Mouse (Mus musculus): ENCODE data around the gene Fam178b. TPM values are rescaled to one million over a fixed set of nuclear protein-coding genes. Genes with fewer than 3 reads are reported as not detected.

The Fam178b gene
- polyA plus RNA-seq, 1 experiment from 2014 or later: not detected

GRCm38 (mm10) chr1:36579974-36580383, 103.0 kb downstream of the Fam178b start:
- Histone ChIP-seq H3K36me3 (replicated peaks; ENCODE audit: control insufficient read depth, insufficient read depth, low read depth, low read length) (no peaks in the 10 kb centered on the region), H3K9me3 (replicated peaks; ENCODE audit: control insufficient read depth, low read length) (no peaks in the 10 kb centered on the region), H3K4me2 (ENCODE audit: low read depth, low read length) (peak overlapping the region; percentile 38; the same call in 1 of the 2 replicates), H3K27ac (replicated peaks; ENCODE audit: low read depth, low read length) (peak overlapping the region; percentile 81), H3K27me3 (ENCODE audit: control insufficient read depth, insufficient read depth, low read length) (no peaks in the 10 kb centered on the region), H3K9ac (replicated peaks; ENCODE audit: low read length) (peak overlapping the region; percentile 37), H3K4me1 (ENCODE audit: control insufficient read depth, insufficient read depth, low read length) (peaks cover 14% of the 10 kb centered on the region), H3K4me3 (ENCODE audit: low read depth, low read length) (no peak overlapping the region; the same call in 1 of the 2 replicates)
- no peak for DNase-seq (ENCODE audit: low spot score)
- WGBS: 10% methylated on average over 6 of the region's 6 CpGs
- peak; percentile 36 for ATAC-seq (replicated peaks; ENCODE audit: insufficient number of reproducible peaks, low FRiP score, low TSS enrichment, low read depth)

- Histone ChIP-seq H3K9ac (replicated peaks; ENCODE audit: low read length) (no peak overlapping the region), H3K4me3 (ENCODE audit: low read depth, low read length) (no peak overlapping the region), H3K27ac (replicated peaks; ENCODE audit: low read depth, low read length) (no peak overlapping the region), H3K36me3 (replicated peaks; ENCODE audit: control insufficient read depth, insufficient read depth, low read depth, low read length) (no peaks in the 10 kb centered on the region), H3K27me3 (ENCODE audit: control insufficient read depth, insufficient read depth, low read length) (no peaks in the 10 kb centered on the region), H3K4me1 (ENCODE audit: control insufficient read depth, insufficient read depth, low read length) (peaks cover 14% of the 10 kb centered on the region), H3K9me3 (replicated peaks; ENCODE audit: control insufficient read depth, low read length) (no peaks in the 10 kb centered on the region), H3K4me2 (ENCODE audit: low read depth, low read length) (no peak overlapping the region)
- DNase-seq (ENCODE audit: low spot score) (no peak), ATAC-seq (replicated peaks; ENCODE audit: insufficient number of reproducible peaks, low FRiP score, low TSS enrichment, low read depth) (no peak)
- 57% methylated on average over 6 of the region's 6 CpGs for WGBS
Observed at GRCm38 (mm10) chr1:36576991-36577675, 105.8 kb downstream of the Fam178b start.

GRCm38 (mm10) chr1:36575347-36575746, 107.6 kb downstream of the Fam178b start:
- WGBS: 53% methylated on average over 6 of the region's 6 CpGs
- H3K27ac ChIP-seq (replicated peaks; ENCODE audit: low read depth, low read length): 0 out of 2 replicates have a peak overlapping the region, but pooled peaks have one; percentile 14
- ATAC-seq (replicated peaks; ENCODE audit: insufficient number of reproducible peaks, low FRiP score, low TSS enrichment, low read depth) (no peak), DNase-seq (ENCODE audit: low spot score) (no peak)
- H3K27me3 ChIP-seq (ENCODE audit: control insufficient read depth, insufficient read depth, low read length): no peaks in the 10 kb centered on the region
- H3K4me2 ChIP-seq (ENCODE audit: low read depth, low read length): no peak overlapping the region
- H3K36me3 ChIP-seq (replicated peaks; ENCODE audit: control insufficient read depth, insufficient read depth, low read depth, low read length): no peaks in the 10 kb centered on the region
- H3K4me3 ChIP-seq (ENCODE audit: low read depth, low read length): no peak overlapping the region
- no peaks in the 10 kb centered on the region for H3K9me3 ChIP-seq (replicated peaks; ENCODE audit: control insufficient read depth, low read length)
- peaks cover 6% of the 10 kb centered on the region for H3K4me1 ChIP-seq (ENCODE audit: control insufficient read depth, insufficient read depth, low read length)
- no peak overlapping the region for H3K9ac ChIP-seq (replicated peaks; ENCODE audit: low read length)

DNA sequence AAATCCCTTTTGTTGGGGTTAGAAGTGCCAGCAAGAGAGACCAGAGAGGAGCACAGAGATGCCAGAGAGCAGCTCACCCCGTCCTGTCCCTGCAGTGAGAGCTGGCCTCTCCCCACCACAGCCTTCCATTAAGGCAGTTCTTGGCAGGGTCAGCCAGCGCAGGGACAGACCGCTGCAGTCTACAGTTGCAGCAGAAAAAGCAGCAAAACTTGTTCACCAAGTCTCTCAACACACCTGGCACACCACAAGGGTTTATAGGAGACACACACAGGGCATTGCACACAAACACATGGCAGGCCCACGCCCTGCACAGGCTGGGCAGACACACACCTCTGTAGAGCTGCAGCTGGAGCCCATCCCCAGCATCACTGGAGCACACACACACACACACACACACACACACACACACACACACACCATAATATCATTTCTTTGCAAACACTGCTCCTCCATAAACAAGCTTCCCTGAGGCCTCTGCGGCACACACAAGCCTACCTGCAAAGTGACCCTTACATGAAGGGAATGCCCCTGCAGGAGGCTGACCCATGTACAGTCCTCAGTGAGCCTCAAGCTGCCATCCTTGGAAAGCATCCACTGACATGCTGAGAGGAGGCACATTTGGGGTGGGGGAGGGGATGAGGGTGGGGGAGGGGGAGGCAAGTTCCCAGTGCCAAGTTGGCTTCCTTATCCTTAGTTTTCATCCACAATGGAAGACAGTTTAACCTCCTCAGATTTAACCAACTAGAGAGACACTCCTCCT, 108.6 kb downstream of the Fam178b start:
- Histone ChIP-seq H3K27me3 (ENCODE audit: control insufficient read depth, insufficient read depth, low read length) (no peaks in the 10 kb centered on the region), H3K36me3 (replicated peaks; ENCODE audit: control insufficient read depth, insufficient read depth, low read depth, low read length) (no peaks in the 10 kb centered on the region), H3K27ac (replicated peaks; ENCODE audit: low read depth, low read length) (no peak overlapping the region), H3K4me3 (ENCODE audit: low read depth, low read length) (no peak overlapping the region), H3K9me3 (replicated peaks; ENCODE audit: control insufficient read depth, low read length) (no peaks in the 10 kb centered on the region), H3K4me1 (ENCODE audit: control insufficient read depth, insufficient read depth, low read length) (no peaks in the 10 kb centered on the region), H3K4me2 (ENCODE audit: low read depth, low read length) (no peak overlapping the region), H3K9ac (replicated peaks; ENCODE audit: low read length) (no peak overlapping the region)
- WGBS: 77% methylated on average over 5 of the region's 5 CpGs
- DNase-seq (ENCODE audit: low spot score) (no peak), ATAC-seq (replicated peaks; ENCODE audit: insufficient number of reproducible peaks, low FRiP score, low TSS enrichment, low read depth) (no peak)

- ATAC-seq (replicated peaks; ENCODE audit: insufficient number of reproducible peaks, low FRiP score, low TSS enrichment, low read depth) (no peak), DNase-seq (ENCODE audit: low spot score) (no peak)
- Histone ChIP-seq H3K27me3 (ENCODE audit: control insufficient read depth, insufficient read depth, low read length) (no peaks in the 10 kb centered on the region), H3K27ac (replicated peaks; ENCODE audit: low read depth, low read length) (no peak overlapping the region), H3K36me3 (replicated peaks; ENCODE audit: control insufficient read depth, insufficient read depth, low read depth, low read length) (no peaks in the 10 kb centered on the region), H3K9ac (replicated peaks; ENCODE audit: low read length) (no peak overlapping the region), H3K4me3 (ENCODE audit: low read depth, low read length) (no peak overlapping the region), H3K4me1 (ENCODE audit: control insufficient read depth, insufficient read depth, low read length) (no peaks in the 10 kb centered on the region), H3K4me2 (ENCODE audit: low read depth, low read length) (no peak overlapping the region), H3K9me3 (replicated peaks; ENCODE audit: control insufficient read depth, low read length) (no peaks in the 10 kb centered on the region)
- WGBS: 81% methylated on average over 8 of the region's 8 CpGs
Observed at GRCm38 (mm10) chr1:36573524-36573923, 109.5 kb downstream of the Fam178b start.

DNA sequence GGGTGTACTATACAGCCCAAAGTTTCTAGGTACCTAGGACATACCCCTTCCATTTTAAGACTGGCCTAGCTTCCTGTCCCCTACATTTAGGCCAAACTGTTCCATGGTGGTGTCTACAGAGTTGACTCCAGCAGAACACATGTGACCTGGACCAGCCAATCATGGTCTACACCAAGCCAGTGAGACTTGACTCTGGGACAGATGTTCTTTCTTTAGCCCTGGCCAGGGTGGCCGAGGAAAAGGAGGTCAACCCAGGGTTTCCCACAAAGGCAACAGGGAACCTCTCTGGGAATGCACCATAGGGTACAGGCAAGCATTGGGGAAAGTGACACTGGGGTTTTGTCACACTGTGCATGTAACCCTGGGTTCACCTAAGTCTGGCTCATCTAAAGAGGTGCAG, 110.3 kb downstream of the Fam178b start:
- Histone ChIP-seq H3K9me3 (replicated peaks; ENCODE audit: control insufficient read depth, low read length) (no peaks in the 10 kb centered on the region), H3K27me3 (ENCODE audit: control insufficient read depth, insufficient read depth, low read length) (no peaks in the 10 kb centered on the region), H3K4me3 (ENCODE audit: low read depth, low read length) (no peak overlapping the region), H3K9ac (replicated peaks; ENCODE audit: low read length) (no peak overlapping the region), H3K4me2 (ENCODE audit: low read depth, low read length) (no peak overlapping the region), H3K4me1 (ENCODE audit: control insufficient read depth, insufficient read depth, low read length) (no peaks in the 10 kb centered on the region), H3K27ac (replicated peaks; ENCODE audit: low read depth, low read length) (no peak overlapping the region), H3K36me3 (replicated peaks; ENCODE audit: control insufficient read depth, insufficient read depth, low read depth, low read length) (no peaks in the 10 kb centered on the region)
- 58% methylated on average over 1 of the region's 1 CpGs for WGBS
- DNase-seq (ENCODE audit: low spot score) (no peak), ATAC-seq (replicated peaks; ENCODE audit: insufficient number of reproducible peaks, low FRiP score, low TSS enrichment, low read depth) (no peak)

DNA sequence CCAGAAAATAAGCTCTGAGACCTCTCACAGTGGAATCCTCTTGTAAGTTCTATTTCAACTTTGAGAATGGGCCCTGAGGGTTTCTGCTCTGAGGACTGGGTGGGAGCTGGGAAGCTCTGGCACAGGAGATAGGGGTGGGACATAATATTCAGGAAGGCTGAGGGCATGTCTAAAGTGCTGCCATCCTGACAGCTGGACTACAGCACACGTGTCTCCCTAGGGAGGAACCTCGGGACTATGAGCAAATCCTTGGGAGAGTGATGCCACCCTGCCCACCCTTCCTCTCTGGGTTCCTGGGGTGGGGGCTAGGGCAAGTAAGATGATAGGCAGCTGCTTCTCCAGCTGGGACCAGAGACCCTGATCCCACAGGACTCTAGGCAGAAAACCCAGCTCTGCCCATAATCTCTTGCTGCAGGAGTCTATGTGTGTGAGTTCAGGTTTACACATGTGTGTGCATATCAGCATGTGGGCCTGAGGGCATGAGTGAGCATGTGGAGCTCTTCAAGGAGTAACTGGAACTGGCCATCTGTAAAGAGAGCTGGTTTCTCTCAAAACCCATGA, 110.8 kb downstream of the Fam178b start:
- no peak overlapping the region for H3K4me2 ChIP-seq (ENCODE audit: low read depth, low read length)
- H3K4me1 ChIP-seq (ENCODE audit: control insufficient read depth, insufficient read depth, low read length): no peaks in the 10 kb centered on the region
- H3K27me3 ChIP-seq (ENCODE audit: control insufficient read depth, insufficient read depth, low read length): no peaks in the 10 kb centered on the region
- DNase-seq (ENCODE audit: low spot score) (no peak), ATAC-seq (replicated peaks; ENCODE audit: insufficient number of reproducible peaks, low FRiP score, low TSS enrichment, low read depth) (no peak)
- no peak overlapping the region for H3K27ac ChIP-seq (replicated peaks; ENCODE audit: low read depth, low read length)
- no peaks in the 10 kb centered on the region for H3K9me3 ChIP-seq (replicated peaks; ENCODE audit: control insufficient read depth, low read length)
- WGBS: 64% methylated on average over 2 of the region's 2 CpGs
- H3K36me3 ChIP-seq (replicated peaks; ENCODE audit: control insufficient read depth, insufficient read depth, low read depth, low read length): no peaks in the 10 kb centered on the region
- H3K4me3 ChIP-seq (ENCODE audit: low read depth, low read length): no peak overlapping the region
- H3K9ac ChIP-seq (replicated peaks; ENCODE audit: low read length): no peak overlapping the region

GRCm38 (mm10) chr1:36571627-36572026, 111.4 kb downstream of the Fam178b start:
- WGBS: 29% methylated on average over 6 of the region's 6 CpGs

More at GRCm38 (mm10) chr1:36571627-36572026, 111.4 kb downstream of the Fam178b start:
- no peaks in the 10 kb centered on the region for H3K27me3 ChIP-seq (ENCODE audit: control insufficient read depth, insufficient read depth, low read length)
- H3K36me3 ChIP-seq (replicated peaks; ENCODE audit: control insufficient read depth, insufficient read depth, low read depth, low read length): no peaks in the 10 kb centered on the region
- no peaks in the 10 kb centered on the region for H3K9me3 ChIP-seq (replicated peaks; ENCODE audit: control insufficient read depth, low read length)
- no peak overlapping the region for H3K4me2 ChIP-seq (ENCODE audit: low read depth, low read length)
- H3K9ac ChIP-seq (replicated peaks; ENCODE audit: low read length): no peak overlapping the region
- ATAC-seq (replicated peaks; ENCODE audit: insufficient number of reproducible peaks, low FRiP score, low TSS enrichment, low read depth) (no peak; the same call in 1 of the 2 replicates), DNase-seq (ENCODE audit: low spot score) (no peak)
- no peak overlapping the region for H3K27ac ChIP-seq (replicated peaks; ENCODE audit: low read depth, low read length)
- H3K4me3 ChIP-seq (ENCODE audit: low read depth, low read length): no peak overlapping the region
- no peaks in the 10 kb centered on the region for H3K4me1 ChIP-seq (ENCODE audit: control insufficient read depth, insufficient read depth, low read length)
